ENCODE assay signal across 23 mouse cellular contexts in genomic region chr5:115392969-115393368, GRCm38 (mm10). TPM values are rescaled to one million over a fixed set of nuclear protein-coding genes. Genes with fewer than 3 reads are reported as not detected.
DNase-seq lines count a peak whose midpoint lies in the region; ATAC-seq and TF ChIP-seq lines count a peak whose summit lies in the region.
"Had no signal": no experiment of that assay in that cellular context is flagged by ENCODE, and none has a peak within 500 bp of the region (broad histone marks: within the 10 kb centered on the region; RNA-seq: fewer than 3 reads in every experiment).

No protein-coding gene starts in this region.

- peaks cover 70% of the 10 kb centered on the region for H3K4me1 ChIP-seq in forebrain, embryonic 10.5 days
- peaks cover 9% of the 10 kb centered on the region for H3K4me1 ChIP-seq in forebrain, embryonic 16.5 days (replicated peaks; ENCODE audit: control insufficient read depth, insufficient read depth, low read length)
- H3K4me1 ChIP-seq in hindbrain, embryonic 10.5 days (replicated peaks), result peaks cover 56% of the 10 kb centered on the region
- H3K4me1 ChIP-seq in hindbrain, embryonic 12.5 days, result peaks cover 18% of the 10 kb centered on the region
- H3K4me1 ChIP-seq in CH12.LX (ENCODE audit: control insufficient read depth in 1 of 2, insufficient read depth in 2 of 2), result peaks cover 0 to 15% of the 10 kb centered on the region in 2 experiments; a peak in 1 of 4 replicates
- H3K4me1 ChIP-seq in MEL (ENCODE audit: control insufficient read depth in 1 of 2, insufficient read depth in 2 of 2, low read length in 2 of 2), result no peaks in the 10 kb centered on the region
- H3K4me1 ChIP-seq in heart, embryonic 12.5 days (replicated peaks), result peaks cover 17% of the 10 kb centered on the region

- peaks cover 9% of the 10 kb centered on the region; the same call in 1 of the 2 replicates for H3K27me3 ChIP-seq in forebrain, embryonic 10.5 days (ENCODE audit: poor library complexity, severe bottlenecking)
- no peaks in the 10 kb centered on the region for H3K27me3 ChIP-seq in forebrain, embryonic 16.5 days (replicated peaks; ENCODE audit: control insufficient read depth, insufficient read depth, low read length)
- no peaks in the 10 kb centered on the region for H3K27me3 ChIP-seq in hindbrain, embryonic 10.5 days (ENCODE audit: insufficient read depth, poor library complexity, severe bottlenecking)
- H3K27me3 ChIP-seq in hindbrain, embryonic 12.5 days, result no peaks in the 10 kb centered on the region
- H3K27me3 ChIP-seq in CH12.LX (replicated peaks) (no peaks in the 10 kb centered on the region), MEL (ENCODE audit: control insufficient read depth in 1 of 2, insufficient read depth in 2 of 2, low read length in 2 of 2) (no peaks in the 10 kb centered on the region)
- H3K27me3 ChIP-seq in heart, embryonic 12.5 days (replicated peaks), result peaks cover 6% of the 10 kb centered on the region; the same call in 1 of the 2 replicates
- H3K27me3 ChIP-seq: embryonic facial prominence, embryonic 12.5 days; forebrain, embryonic 12.5 days had no signal

- dilution Hi-C loops in CH12.LX (cut with MboI; ENCODE audit: extremely low pct_ligation_motif_present, extremely low pct_unique_long_range_greater_than_20kb, low sequenced_read_pairs), result no loop called here

- peak overlapping the region; percentile 96 for H3K27ac ChIP-seq in forebrain, embryonic 10.5 days
- H3K27ac ChIP-seq in forebrain, embryonic 16.5 days (ENCODE audit: low read length), result no peak overlapping the region
- peak overlapping the region; percentile 98 for H3K27ac ChIP-seq in hindbrain, embryonic 10.5 days
- no peak overlapping the region for H3K27ac ChIP-seq in hindbrain, embryonic 12.5 days
- no peak overlapping the region for H3K27ac ChIP-seq in CH12.LX (ENCODE audit: insufficient read depth, low read depth)
- no peak overlapping the region for H3K27ac ChIP-seq in MEL (ENCODE audit: control insufficient read depth, low read depth, low read length)
- H3K27ac ChIP-seq in heart, embryonic 12.5 days (ENCODE audit: poor library complexity, severe bottlenecking), result no peak overlapping the region

- in situ Hi-C loops in CH12.LX (cut with MboI; ENCODE audit: low pct_ligation_motif_present, low pct_unique_long_range_greater_than_20kb, low sequenced_read_pairs), result no loop called here

- no peak overlapping the region for H3K4me2 ChIP-seq in forebrain, embryonic 16.5 days (ENCODE audit: low read length)
- H3K4me2 ChIP-seq in hindbrain, embryonic 12.5 days (replicated peaks), result no peak overlapping the region
- H3K4me2 ChIP-seq in CH12.LX (ENCODE audit: insufficient read depth, low read depth, poor library complexity, severe bottlenecking), result no peak overlapping the region
- H3K4me2 ChIP-seq in heart, embryonic 12.5 days, result no peak overlapping the region
- H3K4me2 ChIP-seq: embryonic facial prominence, embryonic 12.5 days; forebrain, embryonic 12.5 days had no signal

- ATAC-seq in forebrain, embryonic 16.5 days, result no peak
- no peak for ATAC-seq in hindbrain, embryonic 12.5 days (ENCODE audit: low FRiP score)
- ATAC-seq in heart, embryonic 12.5 days (ENCODE audit: insufficient number of reproducible peaks, low FRiP score), result no peak
- ATAC-seq: forebrain, postnatal 0 days had no signal

- no peaks in the 10 kb centered on the region for H3K9me3 ChIP-seq in forebrain, embryonic 10.5 days
- no peaks in the 10 kb centered on the region for H3K9me3 ChIP-seq in forebrain, embryonic 16.5 days (ENCODE audit: control insufficient read depth, low read length)
- no peaks in the 10 kb centered on the region for H3K9me3 ChIP-seq in hindbrain, embryonic 10.5 days
- no peaks in the 10 kb centered on the region for H3K9me3 ChIP-seq in hindbrain, embryonic 12.5 days (replicated peaks)
- H3K9me3 ChIP-seq in CH12.LX (replicated peaks; ENCODE audit: low read length) (no peaks in the 10 kb centered on the region), MEL (replicated peaks; ENCODE audit: insufficient read depth, low read length) (no peaks in the 10 kb centered on the region)
- no peaks in the 10 kb centered on the region for H3K9me3 ChIP-seq in heart, embryonic 12.5 days (replicated peaks)
- H3K9me3 ChIP-seq: embryonic facial prominence, embryonic 12.5 days; forebrain, embryonic 12.5 days; G1E had no signal

- no peak overlapping the region for H3K4me3 ChIP-seq in forebrain, embryonic 10.5 days
- H3K4me3 ChIP-seq in forebrain, embryonic 16.5 days (replicated peaks; ENCODE audit: low read length), result no peak overlapping the region
- H3K4me3 ChIP-seq in hindbrain, embryonic 10.5 days, result no peak overlapping the region
- H3K4me3 ChIP-seq in hindbrain, embryonic 12.5 days, result no peak overlapping the region
- H3K4me3 ChIP-seq in CH12.LX (replicated peaks in 1 of 3; ENCODE audit: low read depth in 2 of 3, low read length in 2 of 3, poor library complexity in 1 of 3) (no peak overlapping the region), MEL (ENCODE audit: control insufficient read depth in 1 of 2, insufficient read depth in 1 of 2, low read depth in 2 of 2, low read length in 2 of 2) (no peak overlapping the region)
- H3K4me3 ChIP-seq in heart, embryonic 12.5 days, result no peak overlapping the region
- H3K4me3 ChIP-seq: embryonic facial prominence, embryonic 12.5 days; forebrain, embryonic 12.5 days had no signal

- H3K79me2 ChIP-seq in CH12.LX (replicated peaks; ENCODE audit: control insufficient read depth, extremely low read depth, insufficient read depth, poor library complexity, severe bottlenecking) (no peaks in the 10 kb centered on the region), MEL (ENCODE audit: control insufficient read depth, insufficient read depth, low read length, poor library complexity) (no peaks in the 10 kb centered on the region)

- 95% methylated on average over 1 of the region's 1 CpGs for WGBS in forebrain, embryonic 10.5 days
- WGBS in forebrain, embryonic 16.5 days, result 79% methylated on average over 1 of the region's 1 CpGs
- 91% methylated on average over 1 of the region's 1 CpGs for WGBS in hindbrain, embryonic 10.5 days
- WGBS in hindbrain, embryonic 12.5 days, result 94% methylated on average over 1 of the region's 1 CpGs
- 66% methylated on average over 1 of the region's 1 CpGs for WGBS in heart, embryonic 12.5 days

- TF ChIP-seq RAD21 in CH12.LX (IDR thresholded peaks at IDR 0.05; ENCODE audit: low read depth, low read length) (no peak), MEL (IDR thresholded peaks at IDR 0.05; ENCODE audit: low read depth, low read length) (no peak)

- no peak for DNase-seq in forebrain, embryonic 10.5 days (ENCODE audit: extremely low spot score, low spot score)
- DNase-seq in hindbrain, embryonic 10.5 days (ENCODE audit: low spot score), result no peak
- DNase-seq in CH12.LX (ENCODE audit: extremely low read depth) (no peak), MEL (ENCODE audit: low read depth, low spot score) (no peak)
- DNase-seq in natural killer cell, adult 2 months (ENCODE audit: low spot score in 2 of 2), result no peak
- DNase-seq: adrenal gland, adult 2 months; adrenal gland, postnatal 10 days; adrenal gland, postnatal 25 days; cerebellum, adult 11 months; cerebellum, adult 18-20 months; cerebellum, adult 8-10 months; cerebellum, adult 9-11 months; cerebellum, postnatal 14 days; cerebellum, postnatal 36 days; embryo, embryonic 11 days; forebrain, postnatal 0 days had no signal

- no peak overlapping the region for H3K9ac ChIP-seq in forebrain, embryonic 16.5 days (replicated peaks; ENCODE audit: low read depth, low read length)
- no peak overlapping the region for H3K9ac ChIP-seq in hindbrain, embryonic 12.5 days
- H3K9ac ChIP-seq in CH12.LX (ENCODE audit: insufficient read depth, low read depth), result no peak overlapping the region
- H3K9ac ChIP-seq in MEL (ENCODE audit: control insufficient read depth, low read depth, low read length, poor library complexity, severe bottlenecking), result no peak overlapping the region
- no peak overlapping the region for H3K9ac ChIP-seq in heart, embryonic 12.5 days
- H3K9ac ChIP-seq: embryonic facial prominence, embryonic 12.5 days; forebrain, embryonic 12.5 days; forebrain, postnatal 0 days had no signal

- H3K36me3 ChIP-seq in forebrain, embryonic 10.5 days (replicated peaks), result no peaks in the 10 kb centered on the region
- no peaks in the 10 kb centered on the region for H3K36me3 ChIP-seq in forebrain, embryonic 16.5 days (ENCODE audit: control insufficient read depth, insufficient read depth)
- H3K36me3 ChIP-seq in hindbrain, embryonic 10.5 days, result no peaks in the 10 kb centered on the region
- H3K36me3 ChIP-seq in hindbrain, embryonic 12.5 days, result no peaks in the 10 kb centered on the region
- H3K36me3 ChIP-seq in CH12.LX (replicated peaks in 1 of 2; ENCODE audit: control insufficient read depth in 1 of 2, insufficient read depth in 1 of 2, low read length in 1 of 2) (peaks cover 0 to 46% of the 10 kb centered on the region in 2 experiments), MEL (ENCODE audit: control insufficient read depth in 1 of 2, insufficient read depth in 2 of 2, low read length in 2 of 2) (no peaks in the 10 kb centered on the region; a peak in 1 of 4 replicates)
- no peaks in the 10 kb centered on the region for H3K36me3 ChIP-seq in heart, embryonic 12.5 days
- H3K36me3 ChIP-seq: embryonic facial prominence, embryonic 12.5 days; forebrain, embryonic 12.5 days; G1E had no signal

- TF ChIP-seq CTCF in CH12.LX (conservative IDR thresholded peaks at IDR 0.05 in 1 of 2, IDR thresholded peaks at IDR 0.05 in 1 of 2; ENCODE audit: low read depth in 2 of 2, low read length in 2 of 2) (no peak), MEL (IDR thresholded peaks at IDR 0.05 in 2 of 3, conservative IDR thresholded peaks at IDR 0.05 in 1 of 3; ENCODE audit: control insufficient read depth in 1 of 3, insufficient read depth in 1 of 3, low read depth in 2 of 3, low read length in 3 of 3, poor library complexity in 1 of 3, severe bottlenecking in 1 of 3) (no peak)

- TF ChIP-seq EP300 in CH12.LX (IDR thresholded peaks at IDR 0.05; ENCODE audit: low read length) (no peak), MEL (IDR thresholded peaks at IDR 0.05; ENCODE audit: low read depth in 1 of 2, low read length in 2 of 2) (no peak)

- TF ChIP-seq POLR2A in CH12.LX (IDR thresholded peaks at IDR 0.05; ENCODE audit: low read depth, low read length) (no peak), MEL (IDR thresholded peaks at IDR 0.05; ENCODE audit: control insufficient read depth in 1 of 2, insufficient read depth in 1 of 2, low read depth in 1 of 2, low read length in 2 of 2, poor library complexity in 1 of 2) (no peak)

RNA-seq across cellular contexts. Expression of gene Msi1, which starts 36.4 kb away (rescaled TPM):
- polyA plus RNA-seq in forebrain, embryonic 10.5 days (2016; fragmentation: Nextera tagmentation; extraction: Ambion mirVana), result 142 and 158 TPM in 2 replicates
- polyA plus RNA-seq in forebrain, embryonic 16.5 days (2015; fragmentation: Nextera tagmentation; extraction: Ambion mirVana), result 53.9 and 62.2 TPM in 2 replicates
- polyA plus RNA-seq in hindbrain, embryonic 10.5 days (2016; fragmentation: Nextera tagmentation; extraction: Ambion mirVana), result 167 and 222 TPM in 2 replicates
- polyA plus RNA-seq in hindbrain, embryonic 12.5 days (2016; fragmentation: Nextera tagmentation; extraction: Ambion mirVana), result 128 and 131 TPM in 2 replicates
- total RNA-seq in CH12.LX (2012; rRNA removed) (3.3 and 4.1 TPM in 2 replicates), CH12.LX (2014; rRNA removed) (0.66 and 0.82 TPM in 2 replicates), MEL (2012; rRNA removed) (3.1 and 3.5 TPM in 2 replicates)
- polyA plus RNA-seq in CH12.LX (2012; ENCODE audit: insufficient read length, low read depth) (4.9 and 5.3 TPM in 2 replicates), MEL (2012; ENCODE audit: insufficient read depth in 1 of 2, insufficient read length in 2 of 2, low read depth in 1 of 2, low replicate concordance in 2 of 2, missing spikeins in 1 of 2) (1 to 10 TPM in 1 of 2 experiments, not detected in 1; 5.7 TPM)
- 6.7 and 6.8 TPM in 2 replicates for polyA plus RNA-seq in heart, embryonic 12.5 days (2016; fragmentation: Nextera tagmentation; extraction: Ambion mirVana)
- total RNA-seq: common myeloid progenitor, adult 5-6 weeks had no signal

RNA-seq across cellular contexts. Expression of gene Cox6a1, which starts 44.2 kb away (rescaled TPM):
- 754 and 787 TPM in 2 replicates for polyA plus RNA-seq in forebrain, embryonic 10.5 days (2016; fragmentation: Nextera tagmentation; extraction: Ambion mirVana)
- polyA plus RNA-seq in forebrain, embryonic 16.5 days (2015; fragmentation: Nextera tagmentation; extraction: Ambion mirVana), result 864 and 925 TPM in 2 replicates
- 875 and 1,016 TPM in 2 replicates for polyA plus RNA-seq in hindbrain, embryonic 10.5 days (2016; fragmentation: Nextera tagmentation; extraction: Ambion mirVana)
- 728 and 823 TPM in 2 replicates for polyA plus RNA-seq in hindbrain, embryonic 12.5 days (2016; fragmentation: Nextera tagmentation; extraction: Ambion mirVana)
- total RNA-seq in CH12.LX (2012; rRNA removed), result 546 and 673 TPM in 2 replicates
- 203 and 257 TPM in 2 replicates for total RNA-seq in CH12.LX (2014; rRNA removed)
- 612 and 618 TPM in 2 replicates for polyA plus RNA-seq in CH12.LX (2012; ENCODE audit: insufficient read length, low read depth)
- 725 and 749 TPM in 2 replicates for total RNA-seq in MEL (2012; rRNA removed)
- 1,000 to 10,000 TPM in 1 of 2 experiments, 100 to 1,000 TPM in 1; 328 to 1,215 TPM for polyA plus RNA-seq in MEL (2012; ENCODE audit: insufficient read depth in 1 of 2, insufficient read length in 2 of 2, low read depth in 1 of 2, low replicate concordance in 2 of 2, missing spikeins in 1 of 2)
- polyA plus RNA-seq in heart, embryonic 12.5 days (2016; fragmentation: Nextera tagmentation; extraction: Ambion mirVana), result 1,284 and 1,325 TPM in 2 replicates

RNA-seq across cellular contexts. Expression of gene Triap1, which starts 51.9 kb away (rescaled TPM):
- 56.6 and 57.7 TPM in 2 replicates for polyA plus RNA-seq in forebrain, embryonic 10.5 days (2016; fragmentation: Nextera tagmentation; extraction: Ambion mirVana)
- polyA plus RNA-seq in forebrain, embryonic 16.5 days (2015; fragmentation: Nextera tagmentation; extraction: Ambion mirVana), result 59.9 and 62.3 TPM in 2 replicates
- polyA plus RNA-seq in hindbrain, embryonic 10.5 days (2016; fragmentation: Nextera tagmentation; extraction: Ambion mirVana), result 56.3 and 57.2 TPM in 2 replicates
- polyA plus RNA-seq in hindbrain, embryonic 12.5 days (2016; fragmentation: Nextera tagmentation; extraction: Ambion mirVana), result 49.5 and 54.5 TPM in 2 replicates
- 33.7 and 36.9 TPM in 2 replicates for total RNA-seq in CH12.LX (2012; rRNA removed)
- 31.4 and 31.8 TPM in 2 replicates for total RNA-seq in CH12.LX (2014; rRNA removed)
- polyA plus RNA-seq in CH12.LX (2012; ENCODE audit: insufficient read length, low read depth), result 36.1 and 38.2 TPM in 2 replicates
- 50.8 and 63.2 TPM in 2 replicates for total RNA-seq in MEL (2012; rRNA removed)
- polyA plus RNA-seq in MEL (2012; ENCODE audit: insufficient read depth in 1 of 2, insufficient read length in 2 of 2, low read depth in 1 of 2, low replicate concordance in 2 of 2, missing spikeins in 1 of 2), result 10 to 100 TPM in 1 of 2 experiments, not detected in 1; 59.2 TPM
- polyA plus RNA-seq in heart, embryonic 12.5 days (2016; fragmentation: Nextera tagmentation; extraction: Ambion mirVana), result 38.1 and 38.8 TPM in 2 replicates

RNA-seq across cellular contexts. Expression of gene Gatc, which starts 52.0 kb away (rescaled TPM):
- 37.6 and 40.2 TPM in 2 replicates for polyA plus RNA-seq in forebrain, embryonic 10.5 days (2016; fragmentation: Nextera tagmentation; extraction: Ambion mirVana)
- polyA plus RNA-seq in forebrain, embryonic 16.5 days (2015; fragmentation: Nextera tagmentation; extraction: Ambion mirVana), result 35.9 and 40.7 TPM in 2 replicates
- 35.6 and 41.2 TPM in 2 replicates for polyA plus RNA-seq in hindbrain, embryonic 10.5 days (2016; fragmentation: Nextera tagmentation; extraction: Ambion mirVana)
- polyA plus RNA-seq in hindbrain, embryonic 12.5 days (2016; fragmentation: Nextera tagmentation; extraction: Ambion mirVana), result 31.6 and 38.6 TPM in 2 replicates
- total RNA-seq in CH12.LX (2012; rRNA removed), result 6.2 and 7.3 TPM in 2 replicates
- total RNA-seq in CH12.LX (2014; rRNA removed), result 11.7 and 14.4 TPM in 2 replicates
- polyA plus RNA-seq in CH12.LX (2012; ENCODE audit: insufficient read length, low read depth), result 27.0 and 34.0 TPM in 2 replicates
- 6.3 and 6.5 TPM in 2 replicates for total RNA-seq in MEL (2012; rRNA removed)
- polyA plus RNA-seq in MEL (2012; ENCODE audit: insufficient read depth in 1 of 2, insufficient read length in 2 of 2, low read depth in 1 of 2, low replicate concordance in 2 of 2, missing spikeins in 1 of 2), result 10 to 100 TPM in 1 of 2 experiments, not detected in 1; 32.2 TPM
- 24.2 and 26.1 TPM in 2 replicates for polyA plus RNA-seq in heart, embryonic 12.5 days (2016; fragmentation: Nextera tagmentation; extraction: Ambion mirVana)

Comparison
In these comparisons a context has a peak if more than half of its experiments do, and no peak if none do; other contexts are left out.
1. H3K27ac ChIP-seq: peak in forebrain, embryonic 10.5 days (single experiment) and hindbrain, embryonic 10.5 days (single experiment); none in forebrain, embryonic 16.5 days (single experiment), hindbrain, embryonic 12.5 days (single experiment), CH12.LX (single experiment), MEL (single experiment) and heart, embryonic 12.5 days (single experiment).